Mouse (Mus musculus) intestine, embryonic 14.5 days (tissue): ENCODE measurements around the gene Rap1gap. TPM values are rescaled to one million over a fixed set of nuclear protein-coding genes. Genes with fewer than 3 reads are reported as not detected.
A peak's percentile ranks its signal among the peaks of the same experiment; 100 is the strongest.

ENCODE experiments used
- ATAC-seq: fragments of 200-750 bp; cut with Nextera tagmentation; replicated peaks from 2 replicates; pipeline ENCODE4 v1.8.0; 2017; ENCODE audit warnings: low read depth, moderate number of reproducible peaks, moderate TSS enrichment, moderate library complexity; ENCODE audit not compliant: low FRiP score, low TSS enrichment
- DNase-seq: peaks from one replicate; pipeline ENCODE4 v3.0.0-alpha.2; 2018; ENCODE audit warnings: low spot score
- H3K27ac ChIP-seq: fragments of 300-500 bp; sonication (generic); 2 replicates; pipeline ENCODE4 v1.5.1; 2014; ENCODE audit warnings: low read depth, mild to moderate bottlenecking, control low read depth
- H3K27me3 ChIP-seq: fragments of 300-500 bp; sonication (generic); replicated peaks from 2 replicates; pipeline ENCODE4 v1.6.1; 2014; ENCODE audit warnings: low read length, control low read depth; ENCODE audit not compliant: control insufficient read depth, insufficient read depth
- H3K36me3 ChIP-seq: fragments of 300-500 bp; sonication (generic); 2 replicates; pipeline ENCODE4 v1.6.1; 2014; ENCODE audit warnings: low read length, control low read depth; ENCODE audit not compliant: control insufficient read depth, insufficient read depth
- H3K4me1 ChIP-seq: fragments of 300-500 bp; sonication (generic); replicated peaks from 2 replicates; pipeline ENCODE4 v1.6.1; 2014; ENCODE audit warnings: low read length, control low read depth, mixed read lengths; ENCODE audit not compliant: control insufficient read depth, insufficient read depth
- H3K4me2 ChIP-seq: fragments of 300-500 bp; sonication (generic); 2 replicates; pipeline ENCODE4 v1.6.1; 2014; ENCODE audit warnings: low read length
- H3K4me3 ChIP-seq: fragments of 300-500 bp; sonication (generic); 2 replicates; pipeline ENCODE4 v1.5.1; 2014; ENCODE audit warnings: low read depth, low read length, control low read depth, mixed read lengths
- H3K9ac ChIP-seq: fragments of 300-500 bp; sonication (generic); 2 replicates; pipeline ENCODE4 v1.6.1; 2014; ENCODE audit warnings: mild to moderate bottlenecking, low read length
- H3K9me3 ChIP-seq: fragments of 300-500 bp; sonication (generic); 2 replicates; pipeline ENCODE4 v1.6.1; 2016; ENCODE audit warnings: low read length, control low read depth; ENCODE audit not compliant: control insufficient read depth
- WGBS: fragments of 180-500 bp; shearing (Covaris S2); extraction: QIAGEN DNeasy Blood & Tissue Kit; methylation state at CpG from one replicate; pipeline ENCODE4 v1.1.7; 2014; 5-methylcytosine and 5-hydroxymethylcytosine counted together
- polyA plus RNA-seq: library from polyadenylated mRNA; unstranded; fragments of >200 nt; fragmentation: Nextera tagmentation; extraction: Ambion mirVana; gene quantifications from 2 replicates; pipeline ENCODE4 v1.2.1, GENCODE M21; 2014

The Rap1gap gene
- polyA plus RNA-seq, 1 experiment from 2014 or later, result 15.6 TPM

- peaks cover 20% of the 10 kb centered on the region for H3K4me1 ChIP-seq
- 26% methylated on average over 7 of the region's 7 CpGs for WGBS
These were observed 105.1 kb downstream of the Rap1gap start for GRCm38 (mm10) chr4:137769635-137770034.

GRCm38 (mm10) chr4:137770901-137771612, 106.5 kb downstream of the Rap1gap start:
- no peak overlapping the region; the same call in 1 of the 2 replicates for H3K27ac ChIP-seq
- H3K4me1 ChIP-seq, result peaks cover 8% of the 10 kb centered on the region
- ATAC-seq (no peak), DNase-seq (peak; percentile 60)
- no peaks in the 10 kb centered on the region for H3K36me3 ChIP-seq
- H3K4me3 ChIP-seq, result no peak overlapping the region
- no peaks in the 10 kb centered on the region for H3K27me3 ChIP-seq
- WGBS, result 61% methylated on average over 14 of the region's 14 CpGs
- H3K9ac ChIP-seq, result no peak overlapping the region
- H3K9me3 ChIP-seq, result no peaks in the 10 kb centered on the region
- no peak overlapping the region for H3K4me2 ChIP-seq

More at GRCm38 (mm10) chr4:137769635-137770034, 105.1 kb downstream of the Rap1gap start:
- Histone ChIP-seq H3K9ac (no peak overlapping the region), H3K9me3 (no peaks in the 10 kb centered on the region), H3K36me3 (no peaks in the 10 kb centered on the region), H3K4me3 (no peak overlapping the region), H3K4me2 (no peak overlapping the region), H3K27me3 (no peaks in the 10 kb centered on the region), H3K27ac (no peak overlapping the region)
- DNase-seq (no peak), ATAC-seq (no peak)

- ATAC-seq (no peak), DNase-seq (no peak)
- Histone ChIP-seq H3K4me3 (no peak overlapping the region), H3K27me3 (no peaks in the 10 kb centered on the region), H3K9ac (no peak overlapping the region), H3K36me3 (no peaks in the 10 kb centered on the region), H3K27ac (no peak overlapping the region), H3K4me1 (peaks cover 3% of the 10 kb centered on the region; the same call in 1 of the 2 replicates), H3K4me2 (no peak overlapping the region), H3K9me3 (no peaks in the 10 kb centered on the region)
- 68% methylated on average over 3 of the region's 3 CpGs for WGBS
These were observed 107.2 kb downstream of the Rap1gap start for GRCm38 (mm10) chr4:137771749-137772148.

GRCm38 (mm10) chr4:137772438-137773056, 108.0 kb downstream of the Rap1gap start:
- Histone ChIP-seq H3K27ac (no peak overlapping the region), H3K4me3 (no peak overlapping the region), H3K9me3 (no peaks in the 10 kb centered on the region), H3K27me3 (no peaks in the 10 kb centered on the region), H3K9ac (no peak overlapping the region), H3K4me2 (no peak overlapping the region), H3K36me3 (no peaks in the 10 kb centered on the region), H3K4me1 (peaks cover 3% of the 10 kb centered on the region; the same call in 1 of the 2 replicates)
- WGBS, result 74% methylated on average over 16 of the region's 16 CpGs
- DNase-seq (no peak), ATAC-seq (no peak)

- 33% methylated on average over 2 of the region's 2 CpGs for WGBS
- H3K4me1 ChIP-seq, result peaks cover 3% of the 10 kb centered on the region; the same call in 1 of the 2 replicates
- H3K9me3 ChIP-seq, result no peaks in the 10 kb centered on the region
- no peak for DNase-seq
- H3K9ac ChIP-seq, result no peak overlapping the region
- no peak overlapping the region for H3K4me3 ChIP-seq
- ATAC-seq, result no peak
- no peak overlapping the region for H3K4me2 ChIP-seq
- H3K27me3 ChIP-seq, result no peaks in the 10 kb centered on the region
- H3K36me3 ChIP-seq, result no peaks in the 10 kb centered on the region
- no peak overlapping the region for H3K27ac ChIP-seq
These were observed 108.9 kb downstream of the Rap1gap start for GRCm38 (mm10) chr4:137773369-137773899.

- Histone ChIP-seq H3K4me2 (no peak overlapping the region), H3K4me1 (peaks cover 3% of the 10 kb centered on the region; the same call in 1 of the 2 replicates), H3K27ac (no peak overlapping the region), H3K4me3 (no peak overlapping the region), H3K27me3 (no peaks in the 10 kb centered on the region), H3K36me3 (no peaks in the 10 kb centered on the region), H3K9ac (no peak overlapping the region), H3K9me3 (no peaks in the 10 kb centered on the region)
- ATAC-seq (no peak), DNase-seq (no peak)
- 63% methylated on average over 5 of the region's 5 CpGs for WGBS
These were observed 109.5 kb downstream of the Rap1gap start for GRCm38 (mm10) chr4:137774013-137774412.

GRCm38 (mm10) chr4:137774505-137774904, 110.0 kb downstream of the Rap1gap start:
- peaks cover 3% of the 10 kb centered on the region; the same call in 1 of the 2 replicates for H3K4me1 ChIP-seq
- H3K27ac ChIP-seq, result no peak overlapping the region
- no peaks in the 10 kb centered on the region for H3K9me3 ChIP-seq
- no peak overlapping the region for H3K4me2 ChIP-seq
- H3K36me3 ChIP-seq, result no peaks in the 10 kb centered on the region
- no peak overlapping the region for H3K9ac ChIP-seq
- ATAC-seq (no peak), DNase-seq (no peak)
- no peak overlapping the region for H3K4me3 ChIP-seq
- 86% methylated on average over 6 of the region's 6 CpGs for WGBS
- H3K27me3 ChIP-seq, result no peaks in the 10 kb centered on the region

GRCm38 (mm10) chr4:137777866-137778265, 113.3 kb downstream of the Rap1gap start:
- Histone ChIP-seq H3K27me3 (no peaks in the 10 kb centered on the region), H3K4me2 (no peak overlapping the region), H3K4me1 (no peaks in the 10 kb centered on the region), H3K27ac (no peak overlapping the region), H3K9ac (no peak overlapping the region), H3K4me3 (no peak overlapping the region), H3K9me3 (no peaks in the 10 kb centered on the region), H3K36me3 (no peaks in the 10 kb centered on the region)
- DNase-seq (no peak), ATAC-seq (no peak)
- 89% methylated on average over 4 of the region's 4 CpGs for WGBS
